Mouse (Mus musculus): Measurements from ENCODE around the gene Dcaf12l1. TPM values are rescaled to one million over a fixed set of nuclear protein-coding genes. Genes with fewer than 3 reads are reported as not detected.

Gene Dcaf12l1
- polyA plus RNA-seq (2014; fragmentation: Illumina TruSeq; extraction: RNeasy Lipid Tissue Mini Kit (QIAGEN cat#74804); ENCODE audit: insufficient read depth, low read depth, low replicate concordance), result 0.51 TPM

DNA sequence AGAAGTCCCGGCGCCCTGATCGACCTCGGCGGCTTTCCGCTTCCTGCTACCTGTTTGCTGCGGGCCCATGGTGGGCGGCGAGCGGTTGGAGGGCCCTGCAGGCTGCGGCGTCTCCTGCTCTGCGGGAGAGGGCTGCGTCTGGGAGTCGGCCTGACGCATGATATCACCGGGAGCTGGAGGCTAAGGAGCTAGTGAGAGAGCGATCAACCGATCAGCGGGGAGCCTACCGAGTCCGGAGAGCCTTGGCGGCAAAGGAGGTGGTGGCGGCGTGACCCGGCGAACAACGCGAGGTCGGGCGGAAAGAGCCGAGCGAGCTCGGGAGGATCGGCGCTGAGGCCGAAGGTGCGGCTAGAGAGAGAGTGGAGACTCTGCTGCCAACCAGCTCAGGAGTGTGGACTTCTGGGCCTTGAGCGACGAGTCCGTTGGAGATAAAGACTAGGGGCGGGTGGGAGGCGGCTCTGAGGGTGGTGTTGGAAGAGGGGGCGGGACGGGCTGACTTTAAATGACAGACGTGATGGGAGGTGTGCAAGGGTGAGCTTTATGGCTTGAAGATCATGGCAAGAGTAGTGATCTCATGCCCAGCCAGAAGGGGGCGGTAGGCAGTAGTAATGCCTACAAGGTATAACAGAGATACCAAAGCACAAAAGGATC is at the start of gene Dcaf12l1:
Dcaf12l1 (minus strand) TSS at position 437 of the 651 bp plus-strand sequence.

